Mouse (Mus musculus) heart, embryonic 13.5 days (tissue): ENCODE results near the gene Ugt1a7c. TPM values are rescaled to one million over a fixed set of nuclear protein-coding genes. Genes with fewer than 3 reads are reported as not detected.
"Not testable (repeated sequence)": the region's sequence is repeated elsewhere in the genome, so short reads cannot be mapped to it uniquely, and the experiment has no call there.

Experiments
- ATAC-seq: fragments of 200-750 bp; cut with Nextera tagmentation; 2 replicates; pipeline ENCODE4 v1.8.0; 2017; ENCODE audit warnings: moderate TSS enrichment; ENCODE audit not compliant: insufficient number of reproducible peaks, low FRiP score, low TSS enrichment; ENCODE audit errors: extremely low read depth
- H3K27ac ChIP-seq: fragments of 300-500 bp; sonication (generic); replicated peaks from 2 replicates; pipeline ENCODE4 v1.5.1; 2015; ENCODE audit warnings: moderate library complexity, mild to moderate bottlenecking, inconsistent platforms
- H3K27me3 ChIP-seq: fragments of 300-500 bp; sonication (generic); replicated peaks from 2 replicates; pipeline ENCODE4 v1.6.1; 2015; ENCODE audit warnings: mild to moderate bottlenecking, inconsistent platforms
- H3K36me3 ChIP-seq: fragments of 300-500 bp; sonication (generic); 2 replicates; pipeline ENCODE4 v1.6.1; 2015; ENCODE audit warnings: mild to moderate bottlenecking, inconsistent platforms
- H3K4me1 ChIP-seq: fragments of 300-500 bp; sonication (generic); 2 replicates; pipeline ENCODE4 v1.6.1; 2015; ENCODE audit warnings: inconsistent platforms
- H3K4me2 ChIP-seq: fragments of 300-500 bp; sonication (generic); 2 replicates; pipeline ENCODE4 v1.6.1; 2015; ENCODE audit warnings: inconsistent platforms, mild to moderate bottlenecking, moderate library complexity
- H3K4me3 ChIP-seq: fragments of 300-500 bp; sonication (generic); 2 replicates; pipeline ENCODE4 v1.5.1; 2015; ENCODE audit warnings: moderate library complexity, mild to moderate bottlenecking, inconsistent platforms
- H3K9ac ChIP-seq: fragments of 300-500 bp; sonication (generic); 2 replicates; pipeline ENCODE4 v1.6.1; 2015; ENCODE audit warnings: inconsistent platforms, mild to moderate bottlenecking, moderate library complexity
- H3K9me3 ChIP-seq: fragments of 300-500 bp; sonication (generic); 2 replicates; pipeline ENCODE4 v1.6.1; 2016; ENCODE audit warnings: inconsistent platforms
- WGBS: fragments of 180-500 bp; shearing (Covaris S2); methylation state at CpG from one replicate; pipeline ENCODE4 v1.1.7; 2015; ENCODE audit warnings: mixed read lengths; 5-methylcytosine and 5-hydroxymethylcytosine counted together
- polyA plus RNA-seq: library from polyadenylated mRNA; unstranded; fragments of >200 nt; fragmentation: Nextera tagmentation; extraction: Ambion mirVana; gene quantifications from 2 replicates; pipeline ENCODE4 v1.2.1, GENCODE M21; 2015

Ugt1a7c gene
- polyA plus RNA-seq, 1 experiment from 2014 or later: 1.7 TPM

GRCm38 (mm10) chr1:88094270-88094676 lies 589 bp upstream of the Ugt1a7c start:
- not testable (repeated sequence) for H3K9ac ChIP-seq, H3K9me3 ChIP-seq, H3K4me1 ChIP-seq, H3K36me3 ChIP-seq, H3K27me3 ChIP-seq, ATAC-seq, H3K4me2 ChIP-seq, H3K27ac ChIP-seq, H3K4me3 ChIP-seq
- 65% methylated on average over 3 of the region's 3 CpGs for WGBS

- H3K4me1 ChIP-seq, ATAC-seq, H3K4me2 ChIP-seq, H3K9me3 ChIP-seq, H3K27me3 ChIP-seq, H3K4me3 ChIP-seq, H3K36me3 ChIP-seq, H3K9ac ChIP-seq, H3K27ac ChIP-seq: not testable (repeated sequence)
- WGBS: 71% methylated on average over 3 of the region's 3 CpGs
Measured at GRCm38 (mm10) chr1:88098546-88098945, 3.7 kb downstream of the Ugt1a7c start.

GRCm38 (mm10) chr1:88099691-88100090 lies 4.8 kb downstream of the Ugt1a7c start:
- H3K9ac ChIP-seq, H3K27ac ChIP-seq, H3K4me1 ChIP-seq, H3K4me3 ChIP-seq, ATAC-seq, H3K36me3 ChIP-seq, H3K9me3 ChIP-seq, H3K27me3 ChIP-seq, H3K4me2 ChIP-seq: not testable (repeated sequence)
- 60% methylated on average over 2 of the region's 2 CpGs for WGBS

- H3K4me3 ChIP-seq, H3K27me3 ChIP-seq, H3K4me1 ChIP-seq, ATAC-seq, H3K9me3 ChIP-seq, H3K27ac ChIP-seq, H3K4me2 ChIP-seq, H3K9ac ChIP-seq, H3K36me3 ChIP-seq: not testable (repeated sequence)
- WGBS: 39% methylated on average over 3 of the region's 3 CpGs
Measured at GRCm38 (mm10) chr1:88103019-88103418, 8.2 kb downstream of the Ugt1a7c start, which contains the start of gene Ugt1a6b. Gene Ugt1a6b, plus strand, starts transcription at chr1:88103252.

- ATAC-seq, H3K27ac ChIP-seq, H3K4me3 ChIP-seq, H3K4me1 ChIP-seq, H3K4me2 ChIP-seq, H3K27me3 ChIP-seq, H3K9me3 ChIP-seq, H3K9ac ChIP-seq, H3K36me3 ChIP-seq: not testable (repeated sequence)
- 69% methylated on average over 5 of the region's 5 CpGs for WGBS
Measured at GRCm38 (mm10) chr1:88103697-88104468, 9.0 kb downstream of the Ugt1a7c start.

- no peaks in the 10 kb centered on the region for H3K27me3 ChIP-seq
- ATAC-seq: no peak
- no peak overlapping the region for H3K4me2 ChIP-seq
- H3K36me3 ChIP-seq: no peaks in the 10 kb centered on the region
- no peak overlapping the region for H3K9ac ChIP-seq
- no peak overlapping the region for H3K27ac ChIP-seq
- H3K4me3 ChIP-seq: no peak overlapping the region
- 84% methylated on average over 1 of the region's 1 CpGs for WGBS
- no peaks in the 10 kb centered on the region for H3K4me1 ChIP-seq
- no peaks in the 10 kb centered on the region for H3K9me3 ChIP-seq
Measured at GRCm38 (mm10) chr1:88104667-88105430, 10.0 kb downstream of the Ugt1a7c start.

- Histone ChIP-seq H3K4me3 (no peak overlapping the region), H3K4me2 (no peak overlapping the region), H3K9ac (no peak overlapping the region), H3K9me3 (no peaks in the 10 kb centered on the region), H3K36me3 (no peaks in the 10 kb centered on the region), H3K4me1 (no peaks in the 10 kb centered on the region), H3K27me3 (no peaks in the 10 kb centered on the region), H3K27ac (no peak overlapping the region)
- 57% methylated on average over 2 of the region's 2 CpGs for WGBS
- ATAC-seq: no peak
Measured at GRCm38 (mm10) chr1:88105656-88106055, 10.8 kb downstream of the Ugt1a7c start.

- H3K4me2 ChIP-seq, H3K9ac ChIP-seq, H3K27me3 ChIP-seq, H3K9me3 ChIP-seq, H3K36me3 ChIP-seq, H3K4me3 ChIP-seq, ATAC-seq, H3K4me1 ChIP-seq, H3K27ac ChIP-seq: not testable (repeated sequence)
- WGBS: 62% methylated on average over 2 of the region's 2 CpGs
Measured at GRCm38 (mm10) chr1:88109027-88109557, 14.2 kb downstream of the Ugt1a7c start.

- ATAC-seq, H3K9me3 ChIP-seq, H3K27me3 ChIP-seq, H3K4me1 ChIP-seq, H3K27ac ChIP-seq, H3K4me2 ChIP-seq, H3K9ac ChIP-seq, H3K4me3 ChIP-seq, H3K36me3 ChIP-seq: not testable (repeated sequence)
- WGBS: 68% methylated on average over 2 of the region's 2 CpGs
Measured at GRCm38 (mm10) chr1:88109604-88110003, 14.7 kb downstream of the Ugt1a7c start.

- not testable (repeated sequence) for ATAC-seq, H3K27me3 ChIP-seq, H3K4me2 ChIP-seq, H3K9ac ChIP-seq, H3K4me1 ChIP-seq, H3K36me3 ChIP-seq, H3K27ac ChIP-seq, H3K4me3 ChIP-seq, H3K9me3 ChIP-seq
- 79% methylated on average over 6 of the region's 6 CpGs for WGBS
Measured at GRCm38 (mm10) chr1:88112769-88113168, 17.9 kb downstream of the Ugt1a7c start.

- H3K27me3 ChIP-seq, H3K27ac ChIP-seq, ATAC-seq, H3K9me3 ChIP-seq, H3K4me1 ChIP-seq, H3K36me3 ChIP-seq, H3K4me2 ChIP-seq, H3K4me3 ChIP-seq, H3K9ac ChIP-seq: not testable (repeated sequence)
- WGBS: 6% methylated on average over 4 of the region's 4 CpGs
Measured at GRCm38 (mm10) chr1:88120550-88120949, 25.7 kb downstream of the Ugt1a7c start.
